Mouse (Mus musculus): ENCODE data around the gene Taok3.

The Taok3 gene

GRCm38 (mm10) chr5:117295011-117295410, 175.1 kb downstream of the Taok3 start:
- no peak for DNase-seq (ENCODE audit: low spot score in 2 of 2)

- no peak for DNase-seq (ENCODE audit: low spot score in 2 of 2)
These were observed 183.0 kb downstream of the Taok3 start for GRCm38 (mm10) chr5:117302899-117303298.

GRCm38 (mm10) chr5:117303691-117304579, 184.0 kb downstream of the Taok3 start:
- DNase-seq (ENCODE audit: low spot score in 2 of 2) = no peak

- DNase-seq (ENCODE audit: low spot score in 2 of 2) = peak; percentile 43 to 67
These were observed 185.0 kb downstream of the Taok3 start for GRCm38 (mm10) chr5:117304947-117305346.

GRCm38 (mm10) chr5:117305754-117306153, 185.8 kb downstream of the Taok3 start:
- no peak for DNase-seq (ENCODE audit: low spot score in 2 of 2)

- DNase-seq (ENCODE audit: low spot score in 2 of 2) = no peak
These were observed 186.9 kb downstream of the Taok3 start for GRCm38 (mm10) chr5:117306826-117307225.

- DNase-seq (ENCODE audit: low spot score in 2 of 2) = peak; percentile 40 to 63
These were observed 187.8 kb downstream of the Taok3 start for GRCm38 (mm10) chr5:117307699-117308098.

- peak in 1 of 2 experiments; percentile 5 for DNase-seq (ENCODE audit: low spot score in 2 of 2)
These were observed 193.5 kb downstream of the Taok3 start for GRCm38 (mm10) chr5:117313420-117313819.

- no peak for DNase-seq (ENCODE audit: low spot score in 2 of 2)
These were observed 194.0 kb downstream of the Taok3 start for GRCm38 (mm10) chr5:117313909-117314308.

- DNase-seq (ENCODE audit: low spot score in 2 of 2) = no peak
These were observed 194.9 kb downstream of the Taok3 start for GRCm38 (mm10) chr5:117314587-117315428.

GRCm38 (mm10) chr5:117318741-117319629, 199.1 kb downstream of the Taok3 start, which contains the start of gene Vsig10:
Gene Vsig10, plus strand, starts transcription at chr5:117319083.
- DNase-seq (ENCODE audit: low spot score in 2 of 2) = peak; percentile 18 to 22

GRCm38 (mm10) chr5:117323751-117324150, 203.8 kb downstream of the Taok3 start:
- DNase-seq (ENCODE audit: low spot score in 2 of 2) = no peak
